Mouse (Mus musculus) C2C12 (cell line): Measurements from ENCODE around the gene Abhd16a. TPM values are rescaled to one million over a fixed set of nuclear protein-coding genes. Genes with fewer than 3 reads are reported as not detected.

Source experiments
- H3K27me3 ChIP-seq: one replicate; pipeline ENCODE4 v1.6.1; 2011; ENCODE audit not compliant: control insufficient read depth, insufficient read depth, insufficient read length
- H3K36me3 ChIP-seq: one replicate; pipeline ENCODE4 v1.6.1; 2011; ENCODE audit not compliant: control insufficient read depth, insufficient read depth
- H3K4me3 ChIP-seq: one replicate; pipeline ENCODE4 v1.5.1; 2011; ENCODE audit warnings: mild to moderate bottlenecking, control low read depth; ENCODE audit not compliant: poor library complexity, insufficient read depth, severe bottlenecking
- H3K79me2 ChIP-seq: one replicate; pipeline ENCODE4 v1.6.1; 2011; ENCODE audit not compliant: control insufficient read depth, insufficient read depth
- H3K79me3 ChIP-seq: one replicate; pipeline ENCODE4 v1.6.1; 2011; ENCODE audit warnings: low read depth, control low read depth
- H3ac ChIP-seq: one replicate; pipeline ENCODE3; 2011; ENCODE audit warnings: low read depth; ENCODE audit not compliant: control insufficient read depth, insufficient read length
- CEBPB ChIP-seq: IDR thresholded peaks from one replicate; pipeline ENCODE4 v1.6.1; 2011; ENCODE audit warnings: low read depth, mild to moderate bottlenecking, control low read depth, moderate library complexity
- CTCF ChIP-seq: IDR thresholded peaks from one replicate; pipeline ENCODE4 v1.5.1; 2011; ENCODE audit not compliant: control insufficient read depth, insufficient read depth, insufficient read length
- FOSL1 ChIP-seq: IDR thresholded peaks from one replicate; pipeline ENCODE4 v1.8.0; 2011; ENCODE audit warnings: mild to moderate bottlenecking, low read length; ENCODE audit not compliant: poor library complexity, insufficient read depth, severe bottlenecking
- MAX ChIP-seq: IDR thresholded peaks from one replicate; pipeline ENCODE4 v1.6.1; 2011; ENCODE audit warnings: mild to moderate bottlenecking, control low read depth
- MYOD1 ChIP-seq: IDR thresholded peaks from one replicate; pipeline ENCODE4 v1.6.1; 2011; ENCODE audit warnings: low read depth; ENCODE audit not compliant: control insufficient read depth, insufficient read length
- MYOG ChIP-seq: IDR thresholded peaks from one replicate; pipeline ENCODE4 v1.6.1; 2011; ENCODE audit not compliant: control insufficient read depth, insufficient read length; ENCODE audit errors: extremely low read depth
- USF1 ChIP-seq: IDR thresholded peaks from one replicate; pipeline ENCODE4 v1.6.1; 2011; ENCODE audit warnings: low read depth, mild to moderate bottlenecking, control low read depth, moderate library complexity
- polyA plus RNA-seq: library from polyadenylated mRNA; unstranded; fragments of >200 nt; fragmentation: generic; extraction: Trizol; gene quantifications from one replicate; pipeline ENCODE4 v1.2.1, GENCODE M21; 2012; ENCODE audit warnings: missing spikeins

Gene Abhd16a
- polyA plus RNA-seq, 1 experiment: 54.0 TPM

GRCm38 (mm10) chr17:35152121-35152520, 63.1 kb downstream of the Abhd16a start:
- H3K4me3 ChIP-seq: no peak overlapping the region
- H3K36me3 ChIP-seq: peaks cover 95% of the 10 kb centered on the region
- peaks cover 14% of the 10 kb centered on the region for H3K79me3 ChIP-seq
- TF ChIP-seq CEBPB: no peak
- TF ChIP-seq MYOD1: no peak
- TF ChIP-seq USF1: no peak
- TF ChIP-seq CTCF: no peak
- no peak for TF ChIP-seq MAX
- TF ChIP-seq MYOG: no peak
- TF ChIP-seq FOSL1: no peak
- H3K79me2 ChIP-seq: peaks cover 47% of the 10 kb centered on the region
- H3K27me3 ChIP-seq: no peaks in the 10 kb centered on the region
- H3ac ChIP-seq: no peak overlapping the region

Other genes with a start within 250 kb of the Abhd16a start
- gene Skiv2l, start 239.1 kb upstream of the Abhd16a start, polyA plus RNA-seq: 28.1 TPM
- gene Nelfe, start 238.9 kb upstream of the Abhd16a start, polyA plus RNA-seq: 75.1 TPM
- 0.28 TPM for gene Cfb, start 226.7 kb upstream of the Abhd16a start, polyA plus RNA-seq
- gene Zbtb12, start 209.8 kb upstream of the Abhd16a start, polyA plus RNA-seq: 15.2 TPM
- gene Gm20547, start 207.2 kb upstream of the Abhd16a start, polyA plus RNA-seq: not detected
- 0.32 TPM for gene C2, start 191.0 kb upstream of the Abhd16a start, polyA plus RNA-seq
- gene Ehmt2, start 190.8 kb upstream of the Abhd16a start, polyA plus RNA-seq: 106 TPM
- gene Slc44a4, start 174.8 kb upstream of the Abhd16a start, polyA plus RNA-seq: 0.06 TPM
- gene Neu1, start 158.0 kb upstream of the Abhd16a start, polyA plus RNA-seq: 11.7 TPM
- gene Hspa1b, start 130.0 kb upstream of the Abhd16a start, polyA plus RNA-seq: 22.6 TPM
- gene Gm20481, start 119.4 kb upstream of the Abhd16a start, polyA plus RNA-seq: not detected
- 1.8 TPM for gene Hspa1a, start 117.1 kb upstream of the Abhd16a start, polyA plus RNA-seq
- 0.99 TPM for gene Hspa1l, start 116.6 kb upstream of the Abhd16a start, polyA plus RNA-seq
- 133 TPM for gene Lsm2, start 107.4 kb upstream of the Abhd16a start, polyA plus RNA-seq
- gene Vars, start 88.3 kb upstream of the Abhd16a start, polyA plus RNA-seq: 214 TPM
- gene Vwa7, start 72.7 kb upstream of the Abhd16a start, polyA plus RNA-seq: 0.07 TPM
- gene Sapcd1, start 61.2 kb upstream of the Abhd16a start, polyA plus RNA-seq: 0.23 TPM
- gene Msh5, start 42.5 kb upstream of the Abhd16a start, polyA plus RNA-seq: 0.76 TPM
- gene Clic1, start 39.3 kb upstream of the Abhd16a start, polyA plus RNA-seq: 509 TPM
- 129 TPM for gene Ddah2, start 30.2 kb upstream of the Abhd16a start, polyA plus RNA-seq
- gene Ly6g6c, start 23.9 kb upstream of the Abhd16a start, polyA plus RNA-seq: 0.12 TPM
- 0.04 TPM for gene Mpig6b, start 23.1 kb upstream of the Abhd16a start, polyA plus RNA-seq
- not detected for gene Ly6g6e, start 12.4 kb upstream of the Abhd16a start, polyA plus RNA-seq
- gene Ly6g6d, start 11.2 kb upstream of the Abhd16a start, polyA plus RNA-seq: not detected
- gene Ly6g6f, start 3.7 kb upstream of the Abhd16a start, polyA plus RNA-seq: not detected
- gene Ly6g5c, start 19.0 kb downstream of the Abhd16a start, polyA plus RNA-seq: not detected
- gene Ly6g5b, start 26.2 kb downstream of the Abhd16a start, polyA plus RNA-seq: 0.28 TPM
- gene Gpank1, start 32.2 kb downstream of the Abhd16a start, polyA plus RNA-seq: 25.8 TPM
- 300 TPM for gene Csnk2b, start 32.8 kb downstream of the Abhd16a start, polyA plus RNA-seq
- gene D17H6S53E, start 37.1 kb downstream of the Abhd16a start, polyA plus RNA-seq: 13.0 TPM
- gene Apom, start 42.8 kb downstream of the Abhd16a start, polyA plus RNA-seq: 0.20 TPM
- gene Bag6, start 45.9 kb downstream of the Abhd16a start, polyA plus RNA-seq: 202 TPM
- gene Prrc2a, start 75.6 kb downstream of the Abhd16a start, polyA plus RNA-seq: 183 TPM
- gene Aif1, start 86.8 kb downstream of the Abhd16a start, polyA plus RNA-seq: not detected
- 0.92 TPM for gene Lst1, start 99.2 kb downstream of the Abhd16a start, polyA plus RNA-seq
- gene Ltb, start 105.2 kb downstream of the Abhd16a start, polyA plus RNA-seq: not detected
- gene Tnf, start 112.7 kb downstream of the Abhd16a start, polyA plus RNA-seq: not detected
- gene Lta, start 116.1 kb downstream of the Abhd16a start, polyA plus RNA-seq: 0.07 TPM
- gene Gm16181, start 131.6 kb downstream of the Abhd16a start, polyA plus RNA-seq: not detected
- gene Atp6v1g2, start 144.4 kb downstream of the Abhd16a start, polyA plus RNA-seq: 1.4 TPM
- gene Nfkbil1, start 146.5 kb downstream of the Abhd16a start, polyA plus RNA-seq: 20.1 TPM
- gene Ddx39b, start 152.5 kb downstream of the Abhd16a start, polyA plus RNA-seq: 330 TPM
- gene H2-D1, start 173.5 kb downstream of the Abhd16a start, polyA plus RNA-seq: 23.5 TPM
- 3.3 TPM for gene H2-Q1, start 231.1 kb downstream of the Abhd16a start, polyA plus RNA-seq